Mouse (Mus musculus): ENCODE data around the gene Csrp1. TPM values are rescaled to one million over a fixed set of nuclear protein-coding genes. Genes with fewer than 3 reads are reported as not detected.

Gene Csrp1
- polyA plus RNA-seq, 1 experiment from 2014 or later = 114 TPM

DNA sequence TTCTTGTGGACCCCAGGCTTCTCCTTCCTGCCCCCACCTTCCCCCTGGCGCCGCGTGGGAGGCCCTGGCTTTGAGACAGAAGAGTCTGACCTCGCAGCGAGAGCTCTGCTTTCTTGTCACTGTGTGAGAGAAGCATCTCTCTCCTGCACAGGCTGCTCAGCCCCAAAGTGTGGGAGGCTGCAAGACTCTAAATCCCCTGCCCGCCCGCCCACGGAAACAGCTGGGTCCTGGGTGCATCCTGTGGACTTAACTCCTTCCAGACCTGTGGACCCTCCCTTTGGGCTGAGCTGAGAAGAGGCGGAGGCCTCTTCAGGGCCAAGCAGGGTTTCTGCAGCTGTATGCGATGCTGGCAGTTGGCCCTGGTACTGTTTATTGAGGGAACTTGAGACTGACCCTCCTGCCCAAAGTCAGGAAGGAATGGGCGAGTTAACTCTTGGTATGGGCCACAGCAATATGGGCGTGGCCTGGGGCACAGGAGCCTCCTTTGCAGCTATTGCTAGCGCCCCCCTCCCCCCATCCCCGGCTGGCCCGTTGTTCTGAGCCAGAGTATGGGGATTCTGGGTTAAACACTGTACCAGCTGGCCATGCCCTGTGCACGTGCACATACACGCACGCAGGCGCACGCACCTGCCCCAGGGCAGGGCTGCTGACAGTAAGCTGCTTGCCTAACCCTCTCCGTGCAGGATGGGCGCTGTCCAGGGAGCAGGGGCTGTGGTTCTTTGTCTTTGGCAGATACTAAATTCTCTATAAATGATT lies 59.1 kb downstream of the Csrp1 start, which contains the start of gene Tnni1:
Tnni1 (plus strand) TSS at position 655 of the 756 bp plus-strand sequence.
- peak within 1 kb of the TSS; percentile 32 for H3K9ac ChIP-seq (ENCODE audit: low read depth, low read length)
- H3K36me3 ChIP-seq (ENCODE audit: control insufficient read depth, insufficient read depth, low read length) = no peaks in the 10 kb centered on the region
- peak within 1 kb of the TSS; percentile 20 for H3K4me2 ChIP-seq (replicated peaks; ENCODE audit: low read depth, low read length)
- H3K4me3 ChIP-seq (ENCODE audit: low read length) = no peak within 1 kb of the TSS
- H3K27me3 ChIP-seq (ENCODE audit: control insufficient read depth, insufficient read depth, low read length) = no peaks in the 10 kb centered on the region
- peaks cover 36% of the 10 kb centered on the region for H3K4me1 ChIP-seq (ENCODE audit: control insufficient read depth, insufficient read depth, low read length)
- WGBS = 14% methylated on average over 22 of the region's 22 CpGs
- ATAC-seq (ENCODE audit: low FRiP score, low TSS enrichment) = peak; percentile 91
- peak within 1 kb of the TSS; percentile 79 for H3K27ac ChIP-seq (ENCODE audit: low read depth, low read length)
- no peaks in the 10 kb centered on the region for H3K9me3 ChIP-seq (ENCODE audit: control insufficient read depth, low read length)

DNA sequence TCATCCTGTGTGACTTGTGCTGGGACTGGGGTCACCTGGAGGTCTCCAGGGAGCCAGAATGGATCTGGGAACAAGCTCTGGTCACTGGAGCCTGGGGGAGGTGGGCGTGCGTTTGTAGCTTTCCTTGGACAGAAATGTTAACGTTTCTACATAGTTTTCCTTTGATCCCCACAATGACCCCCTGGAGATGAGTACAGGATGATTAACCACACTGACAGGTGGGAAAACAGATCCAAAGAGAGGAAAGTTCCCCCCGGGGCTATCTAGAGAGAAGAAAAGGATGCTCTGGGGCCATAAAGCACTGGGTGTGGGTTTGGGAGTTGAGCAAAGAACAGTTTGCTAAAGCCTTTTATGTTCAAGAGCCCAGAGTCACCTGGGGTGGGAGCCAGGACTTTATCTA lies 60.8 kb downstream of the Csrp1 start:
- H3K9ac ChIP-seq (ENCODE audit: low read depth, low read length) = no peak overlapping the region
- H3K4me3 ChIP-seq (ENCODE audit: low read length) = no peak overlapping the region
- H3K4me1 ChIP-seq (ENCODE audit: control insufficient read depth, insufficient read depth, low read length) = peaks cover 36% of the 10 kb centered on the region
- H3K4me2 ChIP-seq (replicated peaks; ENCODE audit: low read depth, low read length) = no peak overlapping the region
- H3K36me3 ChIP-seq (ENCODE audit: control insufficient read depth, insufficient read depth, low read length) = no peaks in the 10 kb centered on the region
- no peaks in the 10 kb centered on the region for H3K27me3 ChIP-seq (ENCODE audit: control insufficient read depth, insufficient read depth, low read length)
- 0 out of 2 replicates have a peak overlapping the region, but pooled peaks have one; percentile 38 for H3K27ac ChIP-seq (ENCODE audit: low read depth, low read length)
- ATAC-seq (ENCODE audit: low FRiP score, low TSS enrichment) = no peak
- WGBS = 18% methylated on average over 4 of the region's 4 CpGs
- H3K9me3 ChIP-seq (ENCODE audit: control insufficient read depth, low read length) = no peaks in the 10 kb centered on the region

DNA sequence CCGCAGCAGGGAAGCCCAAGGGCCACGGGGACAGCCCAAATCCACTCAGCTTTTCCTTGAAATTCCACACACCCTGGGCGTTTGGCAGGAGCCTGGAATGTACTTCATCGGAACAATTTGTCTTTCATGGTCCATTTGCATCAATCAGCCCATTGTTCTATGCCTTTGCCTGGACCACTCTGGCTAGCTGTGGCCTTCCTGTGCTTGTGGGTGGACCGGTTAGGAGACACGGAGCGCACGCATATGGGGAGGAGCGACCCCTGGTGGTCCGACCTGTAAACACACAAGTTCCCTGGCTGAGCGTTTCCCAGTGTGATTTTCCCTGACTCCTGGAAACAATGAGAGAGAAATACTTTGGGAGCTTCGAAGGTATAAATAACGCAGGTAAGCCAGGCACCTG lies 61.4 kb downstream of the Csrp1 start:
- no peaks in the 10 kb centered on the region for H3K36me3 ChIP-seq (ENCODE audit: control insufficient read depth, insufficient read depth, low read length)
- no peaks in the 10 kb centered on the region for H3K9me3 ChIP-seq (ENCODE audit: control insufficient read depth, low read length)
- H3K9ac ChIP-seq (ENCODE audit: low read depth, low read length) = no peak overlapping the region
- H3K4me1 ChIP-seq (ENCODE audit: control insufficient read depth, insufficient read depth, low read length) = peaks cover 32% of the 10 kb centered on the region
- H3K4me3 ChIP-seq (ENCODE audit: low read length) = no peak overlapping the region
- no peaks in the 10 kb centered on the region for H3K27me3 ChIP-seq (ENCODE audit: control insufficient read depth, insufficient read depth, low read length)
- H3K27ac ChIP-seq (ENCODE audit: low read depth, low read length) = 0 out of 2 replicates have a peak overlapping the region, but pooled peaks have one; percentile 38
- no peak overlapping the region for H3K4me2 ChIP-seq (replicated peaks; ENCODE audit: low read depth, low read length)
- no peak for ATAC-seq (ENCODE audit: low FRiP score, low TSS enrichment)
- 9% methylated on average over 13 of the region's 13 CpGs for WGBS

DNA sequence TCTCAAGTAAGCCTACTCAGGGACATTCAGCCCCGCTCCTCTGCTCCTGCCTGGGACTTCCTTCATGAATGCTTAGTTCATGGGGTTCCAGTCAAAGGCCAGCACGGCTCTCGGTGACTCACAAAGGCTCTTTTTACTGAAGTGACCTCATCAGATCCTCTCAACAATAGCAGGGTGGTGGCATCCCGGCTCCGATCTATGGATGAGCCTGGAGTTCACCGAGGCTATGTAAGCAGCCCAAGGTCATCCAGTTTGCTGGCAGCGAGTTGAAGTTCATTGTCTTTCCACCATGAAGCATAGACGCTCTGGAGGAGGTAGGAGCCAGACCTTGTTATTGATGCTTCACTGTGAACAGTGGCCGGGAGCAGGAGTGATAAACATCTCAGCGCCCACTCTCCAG lies 63.0 kb downstream of the Csrp1 start:
- no peaks in the 10 kb centered on the region for H3K36me3 ChIP-seq (ENCODE audit: control insufficient read depth, insufficient read depth, low read length)
- no peak for ATAC-seq (ENCODE audit: low FRiP score, low TSS enrichment)
- WGBS = 56% methylated on average over 10 of the region's 10 CpGs
- H3K4me1 ChIP-seq (ENCODE audit: control insufficient read depth, insufficient read depth, low read length) = peaks cover 24% of the 10 kb centered on the region
- no peak overlapping the region for H3K4me2 ChIP-seq (replicated peaks; ENCODE audit: low read depth, low read length)
- H3K9ac ChIP-seq (ENCODE audit: low read depth, low read length) = no peak overlapping the region
- no peak overlapping the region for H3K27ac ChIP-seq (ENCODE audit: low read depth, low read length)
- H3K4me3 ChIP-seq (ENCODE audit: low read length) = no peak overlapping the region
- no peaks in the 10 kb centered on the region for H3K27me3 ChIP-seq (ENCODE audit: control insufficient read depth, insufficient read depth, low read length)
- no peaks in the 10 kb centered on the region for H3K9me3 ChIP-seq (ENCODE audit: control insufficient read depth, low read length)

DNA sequence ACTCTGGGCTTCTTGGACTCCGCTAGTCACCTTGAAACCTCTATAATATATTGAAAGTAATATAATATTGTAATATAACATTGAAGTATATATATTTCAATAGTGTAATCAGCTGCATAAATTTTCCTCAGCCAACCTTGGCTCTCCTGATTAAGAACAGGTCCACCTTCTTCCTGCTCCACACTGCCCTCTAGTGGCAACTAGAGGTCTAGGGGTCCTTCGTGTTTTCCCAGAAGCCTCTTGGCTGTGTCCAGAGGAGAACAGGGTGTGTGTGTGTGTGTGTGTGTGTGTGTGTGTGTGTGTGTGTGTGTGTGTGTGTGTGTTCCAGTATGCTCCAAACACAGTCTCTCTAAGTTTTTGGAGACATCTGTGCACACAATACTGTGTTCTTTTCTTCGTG lies 67.9 kb downstream of the Csrp1 start:
- Histone ChIP-seq H3K27ac (ENCODE audit: low read depth, low read length) (no peak overlapping the region), H3K4me3 (ENCODE audit: low read length) (no peak overlapping the region), H3K27me3 (ENCODE audit: control insufficient read depth, insufficient read depth, low read length) (no peaks in the 10 kb centered on the region), H3K4me1 (ENCODE audit: control insufficient read depth, insufficient read depth, low read length) (no peaks in the 10 kb centered on the region; the same call in 1 of the 2 replicates), H3K9ac (ENCODE audit: low read depth, low read length) (no peak overlapping the region), H3K9me3 (ENCODE audit: control insufficient read depth, low read length) (no peaks in the 10 kb centered on the region), H3K36me3 (ENCODE audit: control insufficient read depth, insufficient read depth, low read length) (no peaks in the 10 kb centered on the region), H3K4me2 (replicated peaks; ENCODE audit: low read depth, low read length) (no peak overlapping the region)
- peak; percentile 22; the same call in 1 of the 2 replicates for ATAC-seq (ENCODE audit: low FRiP score, low TSS enrichment)
- WGBS = 54% methylated on average over 3 of the region's 3 CpGs

DNA sequence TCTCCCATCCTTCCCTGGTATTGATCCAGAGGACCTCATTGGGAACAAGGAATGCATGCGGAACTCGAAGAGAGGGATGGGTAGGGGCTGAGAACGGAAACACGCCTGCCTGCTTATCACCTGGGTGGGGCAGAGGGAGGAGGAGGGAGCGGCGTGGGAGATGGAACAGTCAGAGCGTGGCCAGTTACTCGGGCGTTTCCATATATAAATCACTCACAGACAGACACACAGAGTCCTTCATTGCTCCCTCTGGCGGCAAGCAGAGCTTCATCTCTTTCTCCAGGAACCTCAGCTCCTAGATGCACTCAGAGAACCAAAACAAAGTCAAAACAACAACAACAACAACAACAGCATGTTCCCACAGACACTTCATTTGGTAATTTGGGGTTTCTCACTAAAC lies 68.8 kb downstream of the Csrp1 start:
- H3K9me3 ChIP-seq (ENCODE audit: control insufficient read depth, low read length) = no peaks in the 10 kb centered on the region
- peak overlapping the region; percentile 13; the same call in 1 of the 2 replicates for H3K27ac ChIP-seq (ENCODE audit: low read depth, low read length)
- H3K4me2 ChIP-seq (replicated peaks; ENCODE audit: low read depth, low read length) = 0 out of 2 replicates have a peak overlapping the region, but pooled peaks have one; percentile 15
- H3K27me3 ChIP-seq (ENCODE audit: control insufficient read depth, insufficient read depth, low read length) = no peaks in the 10 kb centered on the region
- no peaks in the 10 kb centered on the region for H3K36me3 ChIP-seq (ENCODE audit: control insufficient read depth, insufficient read depth, low read length)
- ATAC-seq (ENCODE audit: low FRiP score, low TSS enrichment) = peak; percentile 68
- no peak overlapping the region for H3K9ac ChIP-seq (ENCODE audit: low read depth, low read length)
- no peak overlapping the region for H3K4me3 ChIP-seq (ENCODE audit: low read length)
- 4% methylated on average over 10 of the region's 10 CpGs for WGBS
- peaks cover 6% of the 10 kb centered on the region for H3K4me1 ChIP-seq (ENCODE audit: control insufficient read depth, insufficient read depth, low read length)

DNA sequence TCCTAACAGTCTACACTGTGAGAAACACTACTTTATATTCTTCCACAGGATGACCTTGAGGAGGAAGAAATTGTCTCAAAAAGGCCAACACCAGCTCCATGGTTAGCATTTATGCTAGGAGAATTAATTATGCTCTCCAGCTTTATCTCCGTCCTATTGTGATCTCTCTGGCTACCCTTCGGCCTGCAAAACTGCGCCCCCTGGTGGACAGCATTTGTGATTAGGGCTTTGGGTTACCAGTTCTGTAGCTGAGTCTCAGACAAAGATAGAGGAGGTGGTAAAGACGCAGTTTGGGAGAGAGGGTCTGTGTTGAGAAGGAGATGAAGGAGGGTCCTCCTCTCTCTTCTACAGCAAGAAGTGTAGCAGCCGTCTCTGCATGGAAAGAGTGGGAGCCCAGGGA lies 70.0 kb downstream of the Csrp1 start:
- Histone ChIP-seq H3K4me3 (ENCODE audit: low read length) (no peak overlapping the region), H3K4me2 (replicated peaks; ENCODE audit: low read depth, low read length) (no peak overlapping the region), H3K9me3 (ENCODE audit: control insufficient read depth, low read length) (no peaks in the 10 kb centered on the region), H3K9ac (ENCODE audit: low read depth, low read length) (no peak overlapping the region), H3K27me3 (ENCODE audit: control insufficient read depth, insufficient read depth, low read length) (no peaks in the 10 kb centered on the region), H3K27ac (ENCODE audit: low read depth, low read length) (no peak overlapping the region), H3K4me1 (ENCODE audit: control insufficient read depth, insufficient read depth, low read length) (peaks cover 16% of the 10 kb centered on the region), H3K36me3 (ENCODE audit: control insufficient read depth, insufficient read depth, low read length) (no peaks in the 10 kb centered on the region)
- ATAC-seq (ENCODE audit: low FRiP score, low TSS enrichment) = no peak
- WGBS = 8% methylated on average over 5 of the region's 5 CpGs

DNA sequence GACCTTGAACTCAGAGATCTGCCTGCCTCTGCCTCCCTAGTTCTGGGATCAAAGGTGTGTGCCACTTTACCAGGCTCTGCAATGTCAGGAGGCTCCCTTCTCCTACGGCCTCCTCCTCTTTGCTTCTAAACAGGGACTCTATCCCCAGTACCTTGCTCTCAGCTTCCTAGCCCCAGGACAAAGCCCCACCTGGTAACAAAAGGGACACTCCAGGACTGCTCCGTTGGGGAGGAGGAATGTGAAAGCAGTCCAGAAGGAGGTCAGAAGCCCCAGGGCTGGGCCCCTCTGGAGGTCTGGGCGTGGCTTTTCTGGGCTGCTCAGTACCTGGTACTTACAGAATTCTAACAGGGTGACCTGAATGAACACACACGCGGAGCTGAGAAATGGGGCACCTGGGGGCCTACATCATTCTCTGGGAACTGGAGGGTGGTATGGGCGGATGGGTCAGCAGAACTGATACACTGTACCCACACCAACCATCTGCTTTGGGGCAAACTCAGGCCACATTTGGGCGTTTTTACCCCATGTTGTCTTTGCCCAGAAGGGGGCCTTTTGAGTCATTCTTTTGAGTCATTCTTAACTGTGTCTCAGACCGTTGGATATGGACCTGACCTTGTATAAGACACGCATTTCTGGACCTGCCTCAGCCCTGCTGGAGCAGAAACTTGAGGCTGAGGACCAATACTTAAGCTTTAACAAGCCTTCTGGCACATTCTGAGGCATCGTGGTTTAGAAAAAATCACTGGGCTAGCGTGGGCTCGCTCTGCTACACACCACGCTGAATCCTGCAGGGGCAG lies 72.5 kb downstream of the Csrp1 start:
- no peak overlapping the region for H3K9ac ChIP-seq (ENCODE audit: low read depth, low read length)
- no peak overlapping the region for H3K4me3 ChIP-seq (ENCODE audit: low read length)
- peak overlapping the region; percentile 79; the same call in 1 of the 2 replicates for H3K27ac ChIP-seq (ENCODE audit: low read depth, low read length)
- 70% methylated on average over 13 of the region's 13 CpGs for WGBS
- no peak for ATAC-seq (ENCODE audit: low FRiP score, low TSS enrichment)
- no peaks in the 10 kb centered on the region for H3K36me3 ChIP-seq (ENCODE audit: control insufficient read depth, insufficient read depth, low read length)
- no peaks in the 10 kb centered on the region for H3K9me3 ChIP-seq (ENCODE audit: control insufficient read depth, low read length)
- no peaks in the 10 kb centered on the region for H3K27me3 ChIP-seq (ENCODE audit: control insufficient read depth, insufficient read depth, low read length)
- H3K4me1 ChIP-seq (ENCODE audit: control insufficient read depth, insufficient read depth, low read length) = peaks cover 22% of the 10 kb centered on the region
- H3K4me2 ChIP-seq (replicated peaks; ENCODE audit: low read depth, low read length) = no peak overlapping the region

Data from kidney, embryonic 14.5 days (tissue).